Mouse (Mus musculus) midbrain, embryonic 11.5 days (tissue): ENCODE measurements at regions not wholly inside any gene's neighbourhood (a gene's known extent, or its start where the extent isn't known, plus 50 kb on each side); places are given as distances from the start of the nearest gene placed in this dataset.

Experiments
- ATAC-seq: fragments of 200-750 bp; cut with Nextera tagmentation; 2 replicates; pipeline ENCODE4 v1.8.0; 2017; ENCODE audit warnings: moderate TSS enrichment, moderate library complexity; ENCODE audit not compliant: low FRiP score
- DNase-seq: peaks from one replicate; pipeline ENCODE4 v3.0.0; 2015; ENCODE audit warnings: low spot score; ENCODE audit errors: missing footprints
- H3K27ac ChIP-seq: fragments of 300-500 bp; sonication (generic); 2 replicates; pipeline ENCODE4 v1.5.1; 2014; ENCODE audit warnings: low read depth, low read length
- H3K27me3 ChIP-seq: fragments of 300-500 bp; sonication (generic); 2 replicates; pipeline ENCODE4 v1.6.1; 2014; ENCODE audit warnings: mild to moderate bottlenecking, low read length, moderate library complexity, mixed read lengths; ENCODE audit not compliant: control insufficient read depth, insufficient read depth
- H3K36me3 ChIP-seq: fragments of 300-500 bp; sonication (generic); 2 replicates; pipeline ENCODE4 v1.6.1; 2014; ENCODE audit warnings: mild to moderate bottlenecking, low read length, moderate library complexity, mixed read lengths; ENCODE audit not compliant: control insufficient read depth, insufficient read depth
- H3K4me1 ChIP-seq: fragments of 300-500 bp; sonication (generic); 2 replicates; pipeline ENCODE4 v1.6.1; 2014; ENCODE audit warnings: low read length; ENCODE audit not compliant: control insufficient read depth, insufficient read depth
- H3K4me2 ChIP-seq: fragments of 300-500 bp; sonication (generic); 2 replicates; pipeline ENCODE4 v1.6.1; 2014; ENCODE audit warnings: mild to moderate bottlenecking, moderate library complexity
- H3K4me3 ChIP-seq: fragments of 300-500 bp; sonication (generic); 2 replicates; pipeline ENCODE4 v1.5.1; 2014; ENCODE audit warnings: low read depth, low read length
- H3K9ac ChIP-seq: fragments of 300-500 bp; sonication (generic); 2 replicates; pipeline ENCODE4 v1.6.1; 2014; ENCODE audit warnings: low read length
- H3K9me3 ChIP-seq: fragments of 300-500 bp; sonication (generic); 2 replicates; pipeline ENCODE4 v1.6.1; 2016; ENCODE audit warnings: low read length; ENCODE audit not compliant: control insufficient read depth
- WGBS: fragments of 180-500 bp; shearing (Covaris S2); extraction: QIAGEN DNeasy Blood & Tissue Kit; methylation state at CpG from one replicate; pipeline ENCODE4 v1.1.7; 2014; 5-methylcytosine and 5-hydroxymethylcytosine counted together

DNA sequence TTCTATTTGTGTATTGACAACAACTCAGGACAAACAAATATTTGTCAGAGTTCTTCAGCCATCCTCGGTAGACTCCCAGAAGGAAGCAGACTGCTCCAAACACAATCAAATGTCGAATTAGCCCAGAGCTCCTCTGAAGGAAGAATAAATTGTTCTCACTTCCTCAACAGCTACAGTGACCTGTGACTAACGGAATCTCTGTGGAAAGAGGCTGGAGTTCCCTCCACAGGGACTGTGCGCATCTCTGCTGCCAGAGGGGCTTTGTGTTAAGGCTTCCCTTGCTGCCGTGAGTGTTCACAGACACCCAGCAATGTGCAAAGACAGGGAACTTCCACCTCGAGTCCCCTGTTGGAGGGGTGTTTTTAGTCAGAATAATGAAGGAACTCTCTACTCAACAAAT is 107.0 kb upstream of the Irs2 start:
- Histone ChIP-seq H3K9me3 (no peaks in the 10 kb centered on the region), H3K4me1 (no peaks in the 10 kb centered on the region), H3K4me3 (no peak overlapping the region), H3K27ac (no peak overlapping the region), H3K9ac (no peak overlapping the region), H3K4me2 (no peak overlapping the region), H3K36me3 (no peaks in the 10 kb centered on the region), H3K27me3 (no peaks in the 10 kb centered on the region)
- ATAC-seq (no peak), DNase-seq (no peak)
- 69% methylated on average over 6 of the region's 6 CpGs for WGBS

DNA sequence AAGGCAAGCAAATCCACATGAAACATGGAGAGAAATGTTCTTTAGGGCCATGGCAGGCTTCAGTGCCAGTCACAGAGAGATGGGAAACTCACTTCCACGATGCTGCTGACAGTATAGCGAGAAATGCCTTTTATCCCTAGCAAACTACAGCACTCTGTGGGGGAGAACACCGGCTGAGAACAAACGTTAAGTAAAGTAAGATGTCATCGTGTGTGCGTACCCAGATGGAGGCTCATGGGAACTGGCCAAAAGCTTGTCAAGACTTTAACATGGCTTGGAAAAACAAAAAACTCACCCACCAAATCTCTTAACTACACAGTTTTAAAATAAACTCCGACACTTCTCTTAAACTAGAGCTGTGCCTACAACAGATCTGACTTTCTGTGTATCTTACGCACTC is 106.3 kb upstream of the Irs2 start:
- Histone ChIP-seq H3K4me3 (no peak overlapping the region), H3K36me3 (no peaks in the 10 kb centered on the region), H3K4me2 (no peak overlapping the region), H3K27me3 (no peaks in the 10 kb centered on the region), H3K9ac (no peak overlapping the region), H3K27ac (no peak overlapping the region), H3K4me1 (no peaks in the 10 kb centered on the region), H3K9me3 (no peaks in the 10 kb centered on the region)
- ATAC-seq (no peak), DNase-seq (no peak)
- 66% methylated on average over 8 of the region's 8 CpGs for WGBS

- ATAC-seq: no peak
- 80% methylated on average over 7 of the region's 7 CpGs for WGBS
- H3K4me3 ChIP-seq: no peak overlapping the region
- H3K9ac ChIP-seq: no peak overlapping the region
- H3K9me3 ChIP-seq: no peaks in the 10 kb centered on the region
- H3K27me3 ChIP-seq: no peaks in the 10 kb centered on the region
- DNase-seq: no peak
- no peak overlapping the region for H3K4me2 ChIP-seq
- no peaks in the 10 kb centered on the region for H3K4me1 ChIP-seq
- no peak overlapping the region for H3K27ac ChIP-seq
- H3K36me3 ChIP-seq: no peaks in the 10 kb centered on the region
Observed at GRCm38 (mm10) chr8:11112908-11113532, 104.8 kb upstream of the Irs2 start.

- ATAC-seq (no peak), DNase-seq (no peak)
- WGBS: 85% methylated on average over 2 of the region's 2 CpGs
- Histone ChIP-seq H3K27ac (no peak overlapping the region), H3K4me1 (no peaks in the 10 kb centered on the region), H3K27me3 (no peaks in the 10 kb centered on the region), H3K36me3 (no peaks in the 10 kb centered on the region), H3K9me3 (no peaks in the 10 kb centered on the region), H3K4me3 (no peak overlapping the region), H3K4me2 (no peak overlapping the region), H3K9ac (no peak overlapping the region)
Observed at GRCm38 (mm10) chr8:11111987-11112386, 103.7 kb upstream of the Irs2 start.

- ATAC-seq (no peak), DNase-seq (no peak)
- 90% methylated on average over 1 of the region's 1 CpGs for WGBS
- peaks cover 2% of the 10 kb centered on the region; the same call in 1 of the 2 replicates for H3K4me1 ChIP-seq
- no peak overlapping the region for H3K9ac ChIP-seq
- H3K36me3 ChIP-seq: no peaks in the 10 kb centered on the region
- no peaks in the 10 kb centered on the region for H3K9me3 ChIP-seq
- H3K4me3 ChIP-seq: no peak overlapping the region
- H3K4me2 ChIP-seq: no peak overlapping the region
- no peaks in the 10 kb centered on the region for H3K27me3 ChIP-seq
- H3K27ac ChIP-seq: no peak overlapping the region
Observed at GRCm38 (mm10) chr8:11107435-11107834, 99.2 kb upstream of the Irs2 start.

- no peaks in the 10 kb centered on the region for H3K27me3 ChIP-seq
- no peak overlapping the region for H3K9ac ChIP-seq
- H3K4me3 ChIP-seq: no peak overlapping the region
- ATAC-seq (no peak), DNase-seq (no peak)
- H3K27ac ChIP-seq: no peak overlapping the region
- no peaks in the 10 kb centered on the region for H3K36me3 ChIP-seq
- peaks cover 2% of the 10 kb centered on the region; the same call in 1 of the 2 replicates for H3K4me1 ChIP-seq
- no peak overlapping the region for H3K4me2 ChIP-seq
- no peaks in the 10 kb centered on the region for H3K9me3 ChIP-seq
- 93% methylated on average over 5 of the region's 5 CpGs for WGBS
Observed at GRCm38 (mm10) chr8:11107021-11107420, 98.8 kb upstream of the Irs2 start.

GRCm38 (mm10) chr8:11103745-11104607 is 95.7 kb upstream of the Irs2 start:
- Histone ChIP-seq H3K4me3 (no peak overlapping the region), H3K27me3 (no peaks in the 10 kb centered on the region), H3K4me1 (peaks cover 2% of the 10 kb centered on the region; the same call in 1 of the 2 replicates), H3K36me3 (no peaks in the 10 kb centered on the region), H3K4me2 (no peak overlapping the region), H3K9me3 (no peaks in the 10 kb centered on the region), H3K9ac (no peak overlapping the region), H3K27ac (no peak overlapping the region)
- DNase-seq: no peak
- no peak for ATAC-seq
- whole genome bisulfite sequencing: 50% methylated on average over 10 of the region's 10 CpGs

- H3K4me1 ChIP-seq: peaks cover 2% of the 10 kb centered on the region; the same call in 1 of the 2 replicates
- no peaks in the 10 kb centered on the region for H3K27me3 ChIP-seq
- H3K9ac ChIP-seq: no peak overlapping the region
- ATAC-seq (no peak), DNase-seq (no peak)
- H3K4me2 ChIP-seq: no peak overlapping the region
- no peak overlapping the region for H3K27ac ChIP-seq
- H3K4me3 ChIP-seq: no peak overlapping the region
- H3K36me3 ChIP-seq: no peaks in the 10 kb centered on the region
- H3K9me3 ChIP-seq: no peaks in the 10 kb centered on the region
- WGBS: 97% methylated on average over 3 of the region's 3 CpGs
Observed at GRCm38 (mm10) chr8:11100310-11100709, 92.1 kb upstream of the Irs2 start.

DNA sequence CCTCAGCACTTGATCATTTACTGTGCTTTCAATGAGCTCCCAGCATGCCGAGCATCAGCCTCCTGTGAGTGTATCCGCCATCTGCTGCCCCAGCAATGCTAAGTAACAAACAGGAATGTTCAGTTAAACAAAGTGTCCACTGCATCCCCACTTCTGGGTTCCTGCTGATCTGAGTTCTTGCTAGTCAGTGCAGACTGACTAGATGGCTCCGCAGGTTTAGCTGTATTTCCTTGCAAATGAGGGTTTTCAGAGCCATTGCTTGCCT is 91.3 kb upstream of the Irs2 start:
- 82% methylated on average over 3 of the region's 3 CpGs for WGBS
- Histone ChIP-seq H3K27ac (no peak overlapping the region), H3K4me1 (peaks cover 2% of the 10 kb centered on the region; the same call in 1 of the 2 replicates), H3K9ac (no peak overlapping the region), H3K4me3 (no peak overlapping the region), H3K4me2 (no peak overlapping the region), H3K36me3 (no peaks in the 10 kb centered on the region), H3K9me3 (no peaks in the 10 kb centered on the region), H3K27me3 (no peaks in the 10 kb centered on the region)
- no peak for ATAC-seq
- no peak for DNase-seq
